Mouse (Mus musculus): Measurements from ENCODE around the gene Lrpap1.

Lrpap1 gene

DNA sequence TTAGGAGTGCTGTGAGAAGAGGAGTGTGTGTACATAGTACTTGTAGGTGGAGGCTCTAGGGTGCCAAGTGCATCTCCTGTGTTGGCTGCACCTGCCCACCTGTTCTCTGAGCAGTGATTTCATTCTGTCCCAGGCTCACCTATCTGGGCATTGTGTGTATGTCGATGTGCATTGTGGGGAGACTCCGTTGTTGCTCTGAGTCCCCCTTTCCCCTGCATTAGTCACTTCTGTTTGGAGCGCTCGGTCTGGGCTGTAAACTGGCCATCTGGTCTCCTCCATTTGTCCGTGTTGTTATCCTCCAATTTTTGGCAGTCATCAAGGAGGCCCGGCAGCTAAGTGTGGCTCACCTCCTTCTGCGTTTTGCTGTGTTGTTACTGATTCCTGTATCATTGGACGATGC is 14.5 kb upstream of the Lrpap1 start:
- DNase-seq (ENCODE audit: low read depth, low spot score): no peak

DNA sequence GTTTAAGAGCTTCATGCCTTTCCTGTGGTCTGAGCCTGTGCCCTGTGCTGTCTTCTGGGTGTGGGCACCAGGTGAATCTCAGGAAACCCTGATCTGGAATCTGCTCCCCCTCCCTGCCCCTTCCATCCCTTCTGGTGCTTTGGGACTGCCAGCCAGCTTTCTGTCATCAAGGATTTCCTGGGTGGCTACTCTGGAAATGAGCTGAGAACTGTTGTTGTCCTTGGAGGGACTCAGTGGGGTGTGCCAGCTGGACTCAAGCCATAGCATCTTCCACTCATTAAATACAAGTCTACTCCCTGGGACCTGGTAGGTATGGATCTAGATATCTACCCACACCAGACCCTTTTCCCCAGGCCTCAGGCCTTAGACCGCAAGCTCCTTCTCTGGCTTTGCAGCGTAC is 12.9 kb upstream of the Lrpap1 start:
- DNase-seq (ENCODE audit: low read depth, low spot score): no peak

DNA sequence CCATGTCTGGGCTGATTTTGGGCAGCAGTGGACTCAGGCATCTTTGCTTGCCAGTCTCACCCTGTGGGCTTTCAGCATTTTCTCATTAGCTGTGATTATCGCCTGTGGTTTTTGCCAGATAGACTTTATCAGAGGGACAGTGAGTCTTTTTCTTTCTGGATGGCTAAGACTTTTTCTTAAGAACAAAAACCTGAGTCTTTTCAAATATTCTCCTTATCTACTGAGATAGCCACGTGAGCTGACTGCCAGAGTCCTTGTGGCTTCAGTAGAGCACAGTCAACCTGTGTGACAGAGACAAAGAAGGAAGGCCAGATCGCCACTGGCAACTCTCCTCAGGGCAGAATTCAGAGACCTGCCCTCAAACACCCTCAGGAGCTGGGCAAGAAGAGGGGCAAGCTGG is 12.1 kb upstream of the Lrpap1 start:
- DNase-seq (ENCODE audit: low read depth, low spot score): no peak

DNA sequence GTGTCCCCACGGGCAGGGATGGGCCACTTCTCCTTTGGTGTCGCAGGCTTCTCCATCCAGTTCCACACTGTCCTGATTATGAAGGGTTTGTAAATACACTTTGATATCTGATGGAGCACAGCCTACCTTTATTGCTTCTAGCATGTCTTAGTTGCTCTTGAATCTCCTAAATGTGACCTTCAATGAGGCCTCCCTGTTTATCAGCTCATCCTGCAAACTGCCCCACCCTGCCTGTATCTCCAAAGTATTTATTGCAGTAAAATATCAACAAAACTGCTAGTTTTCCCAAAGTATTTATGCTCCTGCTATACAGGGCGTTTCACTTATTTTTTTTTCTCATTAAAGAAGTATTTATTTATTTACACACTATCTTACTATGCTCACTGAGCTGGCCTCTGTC is 10.4 kb upstream of the Lrpap1 start:
- DNase-seq (ENCODE audit: low read depth, low spot score): no peak

DNA sequence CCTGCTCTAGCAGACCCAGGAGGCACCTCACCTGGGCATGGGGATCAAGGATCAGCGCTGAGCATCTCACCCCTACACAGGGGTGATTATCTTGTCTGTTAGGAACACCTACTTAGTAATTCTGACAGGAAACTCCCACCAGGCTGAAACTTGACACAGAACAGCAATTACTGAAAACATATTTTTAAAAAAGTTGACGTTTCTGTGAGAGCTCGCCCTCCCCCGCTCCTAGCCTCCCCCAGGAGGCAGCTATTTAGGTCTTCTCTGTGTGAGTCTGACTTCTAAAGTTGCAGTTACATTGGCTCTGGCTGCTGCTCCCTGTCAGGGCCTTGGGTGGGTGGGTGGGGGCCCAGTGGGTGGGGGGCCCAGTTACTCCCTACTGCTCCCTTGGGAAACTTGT is 6.9 kb upstream of the Lrpap1 start:
- no peak for DNase-seq (ENCODE audit: low read depth, low spot score)

DNA sequence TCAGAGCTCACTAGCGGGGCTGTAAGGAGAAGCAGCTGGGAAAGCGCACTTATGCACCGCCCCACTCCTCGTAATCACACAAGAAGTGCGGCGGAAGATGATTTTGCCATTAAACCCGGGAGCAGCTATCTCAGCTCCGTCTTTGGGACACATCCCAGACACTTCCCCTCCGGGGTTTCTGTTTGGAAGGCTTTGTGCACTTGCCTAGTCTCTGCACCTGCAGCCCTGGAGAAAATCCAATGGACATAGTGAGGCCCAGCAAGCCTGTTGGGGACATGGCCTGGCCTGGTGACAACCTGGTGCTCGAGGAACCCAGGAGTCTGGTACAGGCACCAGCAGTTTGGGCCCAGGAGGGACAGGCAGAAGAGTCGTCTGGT is 344 bp upstream of the Lrpap1 start:
- no peak for DNase-seq (ENCODE audit: low read depth, low spot score)

DNA sequence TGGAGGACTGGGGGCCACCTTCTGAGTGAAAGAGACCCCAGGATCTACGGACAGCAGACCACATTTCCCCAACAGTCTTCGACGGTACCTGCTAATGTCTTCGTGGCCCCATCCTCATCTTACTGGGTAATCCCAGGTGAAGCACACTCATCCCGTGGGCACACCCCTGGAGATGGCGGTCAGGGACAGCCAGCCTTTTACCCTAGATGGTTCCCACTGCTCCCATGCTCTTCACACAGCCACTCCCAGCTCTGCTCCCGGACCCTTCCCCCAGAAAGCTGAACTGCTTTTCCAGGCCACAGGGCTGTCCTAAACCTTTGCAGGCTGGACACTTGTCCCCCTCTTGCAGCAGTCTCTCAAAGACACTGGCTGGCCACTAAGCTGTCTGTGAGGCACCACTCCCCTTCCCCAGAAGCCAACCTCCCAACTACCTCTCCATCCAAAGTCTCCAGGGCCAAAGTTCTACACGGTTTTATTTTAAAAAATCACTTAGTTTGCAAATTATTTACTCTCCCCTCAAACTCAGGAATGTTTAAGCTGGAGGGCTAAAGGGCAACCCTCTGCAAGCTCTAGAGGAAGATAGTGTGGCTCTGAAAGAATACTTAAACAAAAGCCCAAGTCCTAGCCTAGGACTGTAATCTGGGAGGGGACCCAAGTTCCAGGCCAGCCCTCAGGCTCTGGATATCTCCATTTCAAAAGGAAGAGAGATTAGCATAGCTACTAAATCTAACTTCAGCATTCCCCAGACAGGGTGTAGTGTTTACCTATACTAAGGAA is 1.2 kb downstream of the Lrpap1 start:
- DNase-seq (ENCODE audit: low read depth, low spot score): peak; percentile 95

DNA sequence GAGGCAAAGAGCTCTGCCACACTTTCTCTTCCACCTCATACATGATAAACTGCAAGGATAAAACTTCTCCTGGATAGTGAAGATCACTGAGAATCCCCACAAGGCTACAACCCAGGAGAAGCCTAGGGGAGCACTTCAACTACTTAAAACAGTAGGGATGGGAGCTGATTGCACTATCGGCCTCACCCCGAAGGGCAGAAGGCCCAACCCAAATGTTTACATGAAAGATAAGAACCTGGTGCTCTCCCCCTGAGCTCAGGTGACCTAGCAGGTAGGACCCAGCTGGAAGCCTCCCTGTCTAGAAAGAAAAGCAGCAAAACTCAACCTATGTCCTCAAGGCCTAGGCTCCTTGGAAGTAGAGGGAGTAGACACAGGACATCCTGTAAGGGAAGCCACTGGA is 2.0 kb downstream of the Lrpap1 start:
- no peak for DNase-seq (ENCODE audit: low read depth, low spot score)

DNA sequence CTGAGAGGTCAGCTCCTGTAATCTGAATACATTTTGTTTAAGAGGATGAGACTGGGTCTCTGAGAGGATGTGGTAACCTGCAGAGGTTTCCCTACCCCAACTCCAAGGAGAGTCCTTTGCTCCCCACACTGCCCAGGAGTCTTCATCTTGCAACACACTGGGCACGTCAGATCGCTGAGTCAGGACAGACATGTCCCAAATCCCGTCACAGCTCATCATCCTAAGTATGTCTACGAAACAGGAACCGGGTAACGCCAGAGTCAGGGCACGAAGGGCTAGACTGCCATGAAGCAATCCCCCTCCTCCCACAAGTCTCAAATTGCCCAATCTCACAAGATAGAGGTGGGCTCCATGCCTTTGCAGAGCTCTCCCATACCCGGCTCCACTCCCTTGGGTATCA is 2.5 kb downstream of the Lrpap1 start:
- no peak for DNase-seq (ENCODE audit: low read depth, low spot score)

DNA sequence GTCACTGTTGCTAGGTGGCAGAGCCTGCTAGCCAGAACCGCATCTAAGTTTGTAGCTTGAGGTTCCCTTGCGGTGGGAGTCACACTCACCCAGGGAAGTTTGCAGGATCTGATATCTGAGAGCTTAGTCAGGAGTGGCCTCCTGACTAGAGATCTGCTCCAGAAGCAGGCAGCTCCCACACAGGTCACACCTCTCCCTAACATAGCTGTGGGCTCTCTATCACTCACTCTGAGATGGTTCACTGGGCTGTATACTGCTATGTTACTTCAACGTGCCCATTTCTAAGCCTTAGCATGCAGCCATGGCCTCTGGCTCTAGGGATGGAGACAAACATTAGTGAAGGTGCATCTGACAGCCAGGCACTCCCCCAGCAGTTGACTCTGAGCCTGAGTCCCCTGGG is 13.9 kb downstream of the Lrpap1 start:
- DNase-seq (ENCODE audit: low read depth, low spot score): no peak

DNA sequence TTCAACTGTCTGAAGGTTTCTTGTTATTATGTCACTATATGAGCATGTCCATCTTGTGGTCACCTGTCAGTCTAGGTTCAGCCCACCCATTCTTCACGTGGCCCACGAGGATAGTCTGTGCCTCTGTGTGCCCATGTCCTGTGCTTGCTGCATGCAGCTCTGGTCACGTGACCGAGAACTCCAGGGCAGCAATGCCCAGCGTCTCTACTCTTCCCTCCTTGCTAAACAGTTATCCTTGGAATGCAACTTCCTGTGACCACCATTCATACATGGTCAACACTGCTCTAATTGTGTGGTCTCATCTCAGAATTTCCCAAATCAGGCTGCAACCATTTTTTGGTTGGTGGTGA is 16.0 kb downstream of the Lrpap1 start:
- DNase-seq (ENCODE audit: low read depth, low spot score): no peak

DNA sequence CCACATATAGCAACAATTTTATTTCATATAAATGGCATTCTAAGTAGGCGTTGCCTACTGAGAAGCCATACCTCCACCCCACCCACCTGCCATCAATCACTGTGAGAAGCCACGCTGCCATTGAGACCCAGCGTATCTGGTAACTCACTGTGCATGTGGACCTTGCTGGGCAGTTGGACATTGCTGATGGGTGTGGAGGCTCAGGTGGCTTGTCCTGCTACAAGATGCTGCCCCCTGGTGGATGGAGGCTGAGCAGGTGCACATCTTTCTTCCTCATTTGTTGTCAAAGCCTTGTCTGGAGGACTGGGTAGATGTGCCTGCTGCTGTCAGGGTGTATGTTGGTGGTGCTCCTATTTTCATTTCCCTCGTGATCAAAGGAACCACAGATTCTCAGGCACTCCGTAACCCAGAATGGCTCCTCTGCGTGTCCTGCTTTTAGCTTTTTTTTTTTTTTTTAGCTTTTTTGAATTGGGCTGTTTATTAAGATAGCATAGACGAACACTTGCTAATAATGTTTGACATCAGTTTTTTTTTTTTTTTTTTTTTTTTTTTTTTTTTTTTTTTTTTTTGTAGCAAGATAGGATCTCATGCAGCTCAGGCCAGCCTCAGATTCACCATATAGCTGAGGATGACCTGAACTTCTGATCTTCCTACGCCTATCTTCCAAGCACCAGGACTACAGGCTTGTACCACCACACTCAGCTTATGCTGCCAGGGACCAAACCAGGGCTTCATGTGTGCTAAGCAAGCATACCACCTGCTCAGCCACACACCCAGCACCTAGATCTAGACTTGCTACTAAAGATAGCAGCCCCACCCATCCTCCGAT is 16.6 kb downstream of the Lrpap1 start:
- DNase-seq (ENCODE audit: low read depth, low spot score): peak; percentile 86

DNA sequence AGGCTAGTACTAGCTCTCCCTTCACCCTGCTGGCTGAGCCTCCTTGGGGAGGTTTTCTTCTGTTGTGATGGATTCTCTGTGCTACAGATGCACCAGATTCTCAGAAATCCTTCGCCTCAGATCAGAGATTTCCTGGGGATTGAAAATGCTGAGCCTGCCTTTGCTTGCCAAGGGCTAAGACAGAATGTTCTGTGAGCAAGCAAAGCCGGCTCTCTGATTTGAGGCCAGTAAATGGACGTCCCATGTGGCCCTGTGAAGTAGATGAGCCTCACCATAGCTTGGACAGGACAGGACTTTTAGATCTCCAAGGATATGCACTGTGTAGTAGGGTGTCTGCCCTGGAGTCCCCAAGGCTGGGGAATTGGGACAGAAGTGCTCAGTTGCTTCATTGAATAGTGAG is 20.7 kb downstream of the Lrpap1 start:
- no peak for DNase-seq (ENCODE audit: low read depth, low spot score)

DNA sequence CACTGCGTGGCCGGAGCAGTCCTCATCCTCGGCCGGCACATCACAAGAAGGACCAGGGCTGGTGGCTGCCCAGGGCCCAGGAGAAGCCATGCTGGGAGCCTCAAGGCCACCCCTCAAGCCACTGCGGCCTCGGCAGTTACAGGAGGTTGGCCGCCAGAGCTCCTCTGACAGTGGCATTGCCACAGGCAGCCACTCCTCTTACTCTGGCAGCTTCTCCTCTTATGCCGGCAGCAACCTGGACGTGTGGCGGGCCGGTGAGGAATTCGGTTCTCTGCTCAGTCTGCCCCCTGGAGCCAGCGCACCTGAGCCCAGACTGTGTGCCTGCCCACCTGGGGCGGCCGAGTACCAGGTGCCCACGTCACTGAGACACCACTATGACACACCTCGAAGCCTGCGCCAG is 26.5 kb downstream of the Lrpap1 start:
- DNase-seq (ENCODE audit: low read depth, low spot score): no peak

DNA sequence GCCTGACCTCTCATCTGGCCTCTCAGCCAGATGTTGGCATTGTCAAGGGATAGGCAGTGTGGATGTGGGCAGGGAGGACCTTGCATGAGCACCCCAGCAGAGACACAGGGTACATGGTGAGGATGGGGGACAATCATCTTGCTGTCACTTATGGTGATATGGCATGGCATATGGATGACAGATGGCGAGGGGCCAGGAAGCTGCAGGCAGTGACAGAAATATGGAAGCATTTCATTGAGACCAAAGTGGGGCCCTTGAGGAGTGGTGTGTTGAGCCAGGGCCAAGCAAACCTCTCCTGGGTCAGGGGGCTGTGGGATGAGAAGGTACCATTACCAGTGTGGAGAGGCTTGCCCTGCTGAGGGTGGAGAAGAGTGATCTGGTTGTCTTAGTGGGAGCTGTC is 29.2 kb downstream of the Lrpap1 start:
- DNase-seq (ENCODE audit: low read depth, low spot score): no peak

DNA sequence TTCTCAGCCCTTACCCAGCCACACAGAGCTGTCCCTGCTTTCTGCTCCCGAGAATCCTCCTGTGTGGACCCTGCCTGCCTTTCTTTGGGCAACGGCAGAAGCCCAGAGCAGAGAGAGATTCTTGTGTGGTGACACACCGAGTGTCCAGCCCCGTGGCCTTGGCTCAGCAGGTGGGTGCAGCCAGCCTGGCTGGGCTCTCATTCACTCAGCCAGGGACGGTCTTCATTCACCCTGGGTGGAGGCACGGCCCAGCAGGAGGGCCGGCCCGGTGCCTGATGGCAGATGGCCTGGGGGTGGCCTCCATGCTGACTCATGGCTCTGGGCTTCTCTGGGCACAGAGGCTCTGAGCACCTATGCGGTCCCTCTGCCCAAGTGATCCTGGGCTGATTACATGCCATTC is 31.6 kb downstream of the Lrpap1 start:
- DNase-seq (ENCODE audit: low read depth, low spot score): no peak

DNA sequence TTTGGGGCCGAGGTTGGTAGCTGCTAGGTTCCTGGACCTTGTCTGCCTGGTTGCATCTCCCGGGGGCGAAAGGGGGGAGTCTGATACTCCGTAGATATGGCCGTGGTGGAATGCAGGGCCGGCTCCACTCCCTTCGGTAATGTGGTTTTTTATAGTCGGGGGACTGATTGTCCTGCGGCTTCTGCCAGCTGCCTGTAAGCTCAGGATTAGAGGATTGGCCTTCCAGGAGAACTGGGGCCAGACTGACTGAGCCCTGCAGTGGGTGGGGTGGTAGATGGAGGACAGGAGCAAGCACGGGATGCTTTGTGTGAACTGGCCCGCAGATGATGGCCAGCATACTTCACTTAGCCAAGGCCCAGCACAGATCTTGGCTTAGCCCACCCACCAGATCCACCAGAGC is 32.3 kb downstream of the Lrpap1 start:
- no peak for DNase-seq (ENCODE audit: low read depth, low spot score)

DNA sequence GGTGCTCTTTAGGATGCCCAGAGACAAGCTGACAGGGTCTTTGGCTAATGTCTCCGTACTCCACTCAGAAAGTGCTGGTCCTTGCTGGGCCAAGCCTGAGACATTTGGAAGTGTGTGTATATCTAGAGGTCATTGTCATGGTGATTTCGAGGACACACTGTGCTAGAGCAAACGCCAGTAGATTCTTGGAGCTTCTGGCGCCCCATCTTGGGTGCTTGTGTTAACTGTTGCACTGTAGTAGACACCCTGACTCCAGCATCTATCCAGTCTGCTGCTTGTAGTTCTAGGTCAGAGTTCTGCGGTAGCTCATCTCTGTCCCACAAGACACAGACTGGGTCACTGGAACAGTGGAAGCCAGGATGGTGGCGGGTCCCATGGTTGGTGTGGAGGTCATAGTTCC is 33.7 kb downstream of the Lrpap1 start:
- no peak for DNase-seq (ENCODE audit: low read depth, low spot score)

DNA sequence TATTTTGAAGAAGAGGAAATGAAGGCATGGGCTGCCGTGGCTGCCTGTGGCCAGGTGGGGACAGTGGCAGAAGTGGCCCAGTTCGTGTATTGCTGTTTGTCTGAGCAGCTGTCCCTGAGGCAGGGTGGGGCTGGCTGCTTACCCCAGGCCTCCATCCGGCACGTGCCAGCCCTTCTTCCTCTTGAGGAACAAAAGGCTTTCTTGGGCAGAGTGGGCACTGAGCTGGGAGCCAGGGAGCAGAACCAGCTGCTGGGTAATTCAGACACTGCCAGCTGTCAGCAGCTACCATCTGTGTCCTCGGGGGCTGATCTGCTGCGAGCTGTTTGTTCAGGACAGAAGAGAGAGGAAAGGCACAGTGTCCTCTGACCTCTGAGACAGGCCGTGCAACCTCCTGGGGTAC is 34.6 kb downstream of the Lrpap1 start:
- no peak for DNase-seq (ENCODE audit: low read depth, low spot score)

DNA sequence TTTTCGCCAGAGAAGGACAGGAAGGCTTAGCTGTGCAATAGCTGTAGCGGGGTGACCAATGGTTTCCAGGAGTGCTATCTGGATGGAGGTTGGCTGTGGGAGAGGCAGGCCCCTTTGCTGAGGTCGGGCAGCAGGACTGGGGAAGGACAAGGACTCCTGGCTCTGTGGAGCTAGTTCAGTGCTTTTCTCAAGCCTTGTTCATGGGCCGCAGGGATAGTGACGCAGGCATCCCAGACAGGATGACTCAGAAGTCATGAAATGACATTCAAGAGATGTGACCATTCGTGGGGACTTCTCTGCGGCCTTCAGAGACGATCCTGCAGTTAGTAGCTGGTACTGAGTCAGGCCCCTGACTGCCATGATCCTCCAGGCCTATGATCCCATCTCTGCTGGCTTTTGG is 35.3 kb downstream of the Lrpap1 start:
- DNase-seq (ENCODE audit: low read depth, low spot score): no peak

DNA sequence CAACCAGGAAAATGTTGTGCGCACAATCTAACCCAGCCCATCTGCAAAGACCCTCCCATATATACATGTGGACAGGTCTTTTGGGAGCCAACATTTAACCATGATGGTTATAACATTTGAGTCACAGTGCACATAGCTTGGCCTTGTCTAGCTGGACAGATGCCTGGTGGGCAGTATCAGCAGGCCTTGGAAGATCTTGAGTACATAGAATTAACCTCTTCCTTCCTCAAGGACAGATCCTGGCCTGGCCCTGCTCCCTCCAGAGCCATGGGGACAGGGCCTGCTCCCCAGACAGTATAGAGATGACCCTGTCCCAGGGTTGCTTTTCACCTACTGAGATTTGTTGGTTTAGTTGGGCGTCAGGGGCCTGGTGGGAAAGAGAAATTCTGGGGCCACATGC is 35.7 kb downstream of the Lrpap1 start:
- DNase-seq (ENCODE audit: low read depth, low spot score): no peak

DNA sequence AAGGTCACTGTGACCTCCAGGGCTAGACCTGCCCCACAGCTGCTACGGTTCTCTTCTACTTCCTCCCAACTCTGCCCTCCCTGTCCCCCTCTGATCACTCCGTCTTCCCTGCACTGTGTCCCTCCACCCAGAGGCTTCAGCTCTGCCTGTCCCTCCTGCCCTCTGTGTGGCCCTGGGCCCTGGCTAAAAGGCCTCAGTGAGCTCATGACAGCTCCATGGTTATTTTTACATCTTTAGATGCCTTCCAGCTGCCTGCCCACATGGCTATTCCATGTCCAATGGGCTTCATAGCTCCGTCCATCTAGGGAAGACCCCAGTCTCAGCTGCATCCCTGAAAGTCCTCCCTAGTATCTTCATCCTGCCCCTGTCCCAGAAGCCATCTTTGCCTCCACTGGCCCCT is 45.5 kb downstream of the Lrpap1 start:
- no peak for DNase-seq (ENCODE audit: low read depth, low spot score)

DNA sequence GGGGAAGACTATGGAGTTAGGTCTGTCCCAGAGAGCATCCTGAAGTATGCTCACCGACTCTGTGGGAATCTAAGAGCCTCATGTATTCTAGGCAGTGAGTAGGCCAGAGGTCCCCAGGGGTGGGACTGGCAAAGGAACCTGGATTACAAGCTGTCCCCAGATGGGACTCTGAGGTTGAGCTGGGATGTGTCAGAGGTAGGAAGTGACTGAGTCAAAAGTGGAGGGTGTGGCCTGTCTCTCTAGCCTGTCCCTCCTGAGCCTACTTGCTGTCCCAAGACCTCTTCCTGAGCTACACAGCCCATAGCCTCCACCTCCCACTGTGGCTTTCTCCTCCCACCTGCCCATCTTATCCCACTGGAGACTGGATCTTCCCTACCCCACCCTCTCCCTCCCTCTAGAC is 47.4 kb downstream of the Lrpap1 start:
- DNase-seq (ENCODE audit: low read depth, low spot score): no peak

DNA sequence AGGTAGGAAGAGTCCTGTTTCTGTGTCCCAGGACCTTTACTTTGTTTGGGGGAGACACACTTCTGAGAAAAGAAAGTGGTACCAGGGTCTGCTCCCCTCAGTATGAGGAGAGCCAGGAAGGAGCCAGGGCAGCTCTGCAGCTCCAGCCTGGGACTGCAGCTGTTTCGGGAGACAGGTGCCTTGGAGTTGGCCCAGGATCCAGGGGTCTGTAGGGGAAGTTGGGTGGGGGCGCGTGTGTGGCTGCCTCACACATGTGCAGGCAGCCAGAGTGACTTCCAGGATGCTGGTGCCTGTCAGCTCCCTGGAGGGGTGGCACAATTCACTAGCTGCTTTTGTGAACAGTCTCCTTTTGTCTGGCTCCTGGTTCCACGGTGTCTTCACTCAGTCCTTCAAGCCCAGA is 48.0 kb downstream of the Lrpap1 start:
- no peak for DNase-seq (ENCODE audit: low read depth, low spot score)

Measured in R1 (cell line).